Mouse (Mus musculus): ENCODE results near the gene Nudt17.

Nudt17 gene

DNA sequence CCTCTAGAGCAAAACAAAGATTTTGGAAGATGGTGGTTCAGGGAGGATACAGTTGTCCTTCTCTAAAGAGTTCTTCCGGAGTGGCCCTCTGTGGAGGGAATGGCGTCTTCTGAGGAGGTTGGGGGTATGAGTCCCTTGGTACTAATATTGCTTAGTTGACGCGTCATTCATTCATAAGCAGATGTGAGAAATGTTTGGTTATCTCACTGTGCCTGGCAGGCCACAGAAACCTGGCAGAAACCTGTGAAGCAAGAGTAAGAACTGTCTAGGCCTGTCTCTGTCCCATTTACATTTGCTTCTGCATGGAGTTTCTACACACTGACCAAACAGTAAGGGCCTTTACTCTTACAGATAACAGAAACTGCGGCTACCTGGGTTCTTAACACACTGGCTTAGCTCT, 36.8 kb downstream of the Nudt17 start:
- no peak for DNase-seq (ENCODE audit: extremely low read depth, low read depth)

DNA sequence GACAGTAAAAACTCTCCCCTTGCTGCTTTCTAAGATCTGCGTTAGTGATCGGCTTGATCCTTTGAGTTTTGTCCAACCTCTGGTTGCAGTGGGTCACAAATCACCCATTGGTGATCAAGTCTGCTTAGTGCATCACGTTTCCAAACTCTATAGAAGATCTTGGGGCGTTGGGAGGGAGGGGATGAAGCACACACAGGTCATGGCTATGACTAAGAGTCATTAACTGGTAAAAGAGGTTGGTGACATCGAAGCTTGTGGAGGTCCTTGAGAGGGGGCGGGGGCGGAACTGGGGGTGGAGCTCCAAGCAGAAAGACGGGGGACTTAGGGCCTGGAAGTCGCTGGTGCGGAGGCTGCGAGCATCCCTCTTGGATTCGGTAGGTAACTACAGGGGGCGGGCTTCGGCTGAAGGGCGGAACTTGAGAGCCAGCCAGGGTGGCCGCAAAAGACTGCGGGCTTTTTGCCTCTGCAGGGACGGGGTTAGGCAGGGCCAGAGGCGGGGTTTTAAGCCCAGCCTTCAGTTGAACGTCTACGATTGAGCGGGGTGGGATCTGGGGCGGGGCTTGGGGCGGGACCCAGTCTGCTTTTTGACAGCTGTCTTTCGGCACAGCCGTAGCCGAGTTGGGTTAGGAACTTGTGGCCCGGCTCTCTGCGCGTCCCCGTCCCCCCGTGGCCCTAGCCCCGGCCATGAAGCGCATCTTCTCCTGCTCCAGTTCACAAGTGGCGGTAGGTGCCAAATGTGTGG, 38.5 kb downstream of the Nudt17 start, which contains the start of gene Ankrd35:
TSS of gene Ankrd35 (plus strand) at position 405 of the 742 bp plus-strand sequence.
- DNase-seq (ENCODE audit: extremely low read depth, low read depth), result peak; percentile 98

DNA sequence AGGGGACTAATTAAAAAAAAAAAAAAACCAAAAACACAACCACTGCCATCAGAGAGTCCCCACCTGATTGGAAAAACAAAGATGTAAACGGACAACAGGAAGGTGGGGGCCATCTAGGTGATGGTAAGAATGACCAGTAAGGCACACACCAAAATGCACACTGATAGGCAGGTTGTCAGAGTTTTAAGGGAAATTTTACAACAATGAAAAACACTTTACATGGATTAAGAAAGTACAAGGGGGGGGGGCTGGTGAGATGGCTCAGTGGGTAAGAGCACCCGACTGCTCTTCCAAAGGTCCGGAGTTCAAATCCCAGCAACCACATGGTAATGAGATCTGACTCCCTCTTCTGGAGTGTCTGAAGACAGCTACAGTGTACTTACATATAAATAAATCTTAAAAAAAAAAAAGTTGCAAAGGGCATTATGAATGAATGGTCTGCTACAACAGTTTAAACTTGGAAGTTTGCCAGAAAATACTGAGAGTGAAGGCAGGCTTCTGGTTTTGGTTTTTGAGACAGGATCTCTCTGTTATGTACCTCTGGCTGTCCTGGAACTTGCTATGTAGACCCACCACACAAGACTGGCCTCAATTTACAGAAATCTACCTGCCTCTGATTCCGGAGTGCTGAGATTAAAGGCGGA, 39.8 kb downstream of the Nudt17 start:
- DNase-seq (ENCODE audit: extremely low read depth, low read depth), result no peak

DNA sequence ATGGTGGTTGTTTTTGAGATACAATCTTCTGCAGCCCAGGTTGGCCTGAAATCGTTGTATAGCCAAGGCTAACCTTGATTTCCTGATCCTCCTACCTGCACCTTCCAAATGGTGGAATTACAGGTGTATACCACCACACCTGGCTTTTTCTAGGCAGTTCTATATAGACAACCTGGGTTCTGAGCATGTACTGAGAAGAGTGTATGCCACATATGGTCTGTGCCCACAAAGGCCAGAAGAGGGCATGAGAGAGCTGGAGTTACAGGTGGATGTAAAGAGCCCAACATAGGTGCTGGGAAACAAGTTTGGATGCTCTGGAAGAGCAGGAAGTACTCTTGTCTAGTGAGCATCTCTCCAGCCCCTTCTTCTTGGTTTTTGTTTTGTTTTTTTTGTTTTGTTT, 41.0 kb downstream of the Nudt17 start:
- DNase-seq (ENCODE audit: extremely low read depth, low read depth), result peak; percentile 62

DNA sequence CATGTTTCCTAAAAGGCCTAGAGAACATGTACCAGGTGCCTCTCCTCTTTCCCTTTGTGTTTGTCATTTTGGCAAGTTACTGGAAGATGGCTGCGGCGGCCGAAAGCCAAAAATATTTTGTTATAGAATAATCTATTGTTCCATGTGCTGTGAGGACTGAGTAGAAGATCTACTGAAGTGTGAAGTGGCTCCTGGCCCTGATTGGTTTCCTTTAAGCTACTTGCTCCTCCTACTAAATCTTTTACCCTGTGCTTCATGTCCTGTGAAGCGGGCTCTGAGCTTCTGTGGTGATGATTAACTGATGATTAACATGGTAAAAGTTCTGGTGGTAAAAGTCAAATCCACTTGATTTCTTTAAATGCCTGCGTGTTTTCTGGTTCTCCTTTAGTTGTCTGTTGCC, 41.4 kb downstream of the Nudt17 start:
- DNase-seq (ENCODE audit: extremely low read depth, low read depth), result no peak

DNA sequence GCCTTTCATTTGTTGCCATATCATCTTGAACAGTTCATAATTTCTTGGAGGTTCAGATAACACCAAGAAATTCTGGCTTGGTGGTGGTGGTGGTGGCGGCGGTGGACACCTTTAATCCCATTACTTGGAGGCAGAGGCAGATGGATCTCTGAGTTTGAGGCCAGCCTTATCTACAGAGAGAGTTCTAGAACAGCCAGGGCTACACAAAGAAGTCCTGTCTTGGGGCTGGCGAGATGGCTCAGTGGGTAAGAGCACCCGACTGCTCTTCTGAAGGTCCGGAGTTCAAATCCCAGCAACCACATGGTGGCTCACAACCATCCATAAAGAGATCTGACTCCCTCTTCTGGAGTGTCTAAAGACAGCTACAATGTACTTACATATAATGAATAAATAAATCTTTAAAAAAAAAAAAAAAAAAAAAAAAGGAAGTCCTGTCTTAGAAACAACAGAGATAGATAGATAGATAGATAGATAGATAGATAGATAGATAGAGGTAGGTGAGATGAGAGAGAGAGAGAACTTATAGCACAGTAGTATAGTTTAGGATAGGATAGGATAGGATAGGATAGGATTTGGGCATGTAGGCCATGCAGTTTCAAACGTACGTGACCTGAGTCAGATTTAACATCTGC, 42.5 kb downstream of the Nudt17 start:
- peak; percentile 46 for DNase-seq (ENCODE audit: extremely low read depth, low read depth)

DNA sequence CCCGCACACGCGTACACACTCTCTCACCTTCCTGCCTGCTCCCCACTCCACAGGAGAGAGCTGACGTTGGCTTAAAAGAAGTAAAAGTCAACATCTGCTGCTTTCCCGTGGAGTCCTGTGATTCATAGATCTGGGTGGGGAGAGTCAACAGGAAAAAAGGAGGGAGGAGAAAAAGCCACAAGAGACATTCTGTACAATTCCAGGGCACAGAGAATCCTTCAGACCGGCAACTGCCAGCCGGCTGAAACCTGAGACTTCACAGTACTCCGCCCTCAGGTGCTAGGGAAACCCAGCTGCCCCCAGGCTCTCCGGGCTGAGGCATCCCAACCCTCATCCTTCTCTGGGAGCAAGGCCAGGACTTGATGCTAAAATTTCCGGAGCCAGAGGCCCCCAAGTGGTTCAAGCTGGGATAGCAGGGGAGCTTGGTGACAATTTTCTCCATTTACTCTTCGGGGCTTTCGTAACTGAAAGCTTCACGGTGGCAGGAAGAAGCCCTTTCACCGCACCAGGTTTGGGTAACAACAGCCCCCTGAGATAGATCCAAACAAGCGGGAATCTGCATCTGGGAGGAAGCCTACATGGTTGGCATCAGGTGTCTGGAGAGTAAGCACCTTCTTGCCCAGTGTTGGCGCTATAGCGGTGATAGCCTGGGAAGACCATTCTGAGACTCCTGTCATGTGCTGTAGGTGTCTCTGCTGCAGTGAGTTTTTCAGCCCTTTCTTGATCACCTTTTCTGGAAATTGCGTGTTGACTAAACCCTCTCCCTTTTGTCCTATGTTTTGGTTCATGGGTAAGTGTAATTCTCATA, 44.7 kb downstream of the Nudt17 start:
- peak; percentile 77 for DNase-seq (ENCODE audit: extremely low read depth, low read depth)

DNA sequence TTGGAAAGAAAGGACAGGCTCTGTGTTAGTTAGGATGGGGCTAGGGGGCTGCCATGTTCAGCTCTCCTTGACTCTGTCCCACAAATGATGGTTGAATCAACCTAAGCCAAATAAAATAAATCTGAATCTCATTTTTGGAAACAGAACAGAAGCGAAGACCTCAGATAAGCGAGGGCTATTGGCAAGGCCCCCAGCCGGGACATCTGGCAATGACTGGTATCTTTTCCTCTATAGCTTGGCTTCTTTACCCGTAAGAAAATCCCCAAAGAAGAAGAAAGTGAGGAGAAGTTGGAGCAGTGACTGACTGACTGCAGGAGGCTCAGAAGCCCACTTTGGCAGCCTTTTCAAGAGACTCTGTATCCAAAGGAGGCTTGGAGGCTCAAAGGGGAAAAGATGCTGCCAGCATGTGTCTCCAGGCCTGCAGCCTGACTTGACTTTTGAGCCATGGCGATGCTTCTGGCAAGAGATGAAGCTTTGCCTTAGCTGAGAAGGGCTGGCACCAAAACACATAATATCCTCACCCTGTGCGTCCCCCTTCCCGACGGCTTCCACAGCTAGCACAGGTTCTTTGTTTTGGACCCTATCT, 45.5 kb downstream of the Nudt17 start:
- no peak for DNase-seq (ENCODE audit: extremely low read depth, low read depth)

DNA sequence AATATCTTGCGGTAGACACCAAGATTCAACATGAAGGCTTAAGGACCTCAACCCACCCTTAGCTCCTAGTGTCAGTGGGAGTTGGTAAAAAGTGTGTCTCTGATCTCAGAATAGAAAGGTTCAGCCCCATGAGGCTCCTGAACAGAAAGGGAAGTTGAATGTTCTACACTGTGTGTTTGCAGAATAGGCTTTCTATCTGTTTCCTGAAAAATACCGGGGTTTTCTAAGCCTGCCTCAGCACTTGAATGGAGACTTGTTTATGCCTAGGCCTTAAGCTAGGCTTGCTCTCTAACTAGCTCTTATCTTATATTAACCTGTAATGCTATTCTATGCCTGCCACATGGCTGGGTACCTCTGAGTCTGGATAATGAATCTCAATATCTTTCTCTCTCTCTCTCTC, 47.5 kb downstream of the Nudt17 start:
- DNase-seq (ENCODE audit: extremely low read depth, low read depth), result peak; percentile 76

Measured in MEL-GATA-1-ER (cell line).